Mouse (Mus musculus): ENCODE results near the gene Klk10. TPM values are rescaled to one million over a fixed set of nuclear protein-coding genes. Genes with fewer than 3 reads are reported as not detected.

Gene Klk10
- polyA plus RNA-seq, 1 experiment from 2014 or later = 0.43 TPM

- Histone ChIP-seq H3K27ac (no peak overlapping the region), H3K36me3 (replicated peaks) (no peaks in the 10 kb centered on the region), H3K27me3 (ENCODE audit: poor library complexity, severe bottlenecking) (peaks cover 40% of the 10 kb centered on the region), H3K9me3 (no peaks in the 10 kb centered on the region), H3K4me3 (no peak overlapping the region), H3K4me1 (peaks cover 24% of the 10 kb centered on the region)
- WGBS = 79% methylated on average over 7 of the region's 7 CpGs
- no peak for DNase-seq (ENCODE audit: extremely low spot score, low spot score)
Observed at GRCm38 (mm10) chr7:43799876-43800275, 19.0 kb downstream of the Klk10 start.

DNA sequence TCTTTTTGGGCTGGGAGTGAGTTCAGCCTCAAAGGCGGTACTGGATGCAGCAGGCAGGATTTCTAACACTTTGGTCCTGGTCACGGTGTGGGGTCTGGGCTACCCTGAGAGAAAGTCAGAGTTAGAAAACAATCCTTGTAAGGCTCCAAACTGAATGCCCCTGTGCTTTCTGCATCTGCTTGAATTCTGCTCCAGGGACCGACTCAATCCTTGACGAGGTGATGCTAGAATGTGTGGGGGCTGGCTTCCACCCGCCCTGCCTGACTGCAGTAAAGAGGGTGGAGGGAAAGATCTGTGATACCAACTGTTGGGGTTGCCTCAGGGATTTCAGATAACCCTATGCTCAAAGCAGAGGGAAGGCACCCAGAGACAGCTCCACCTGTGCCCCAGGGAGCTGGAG is 30.2 kb downstream of the Klk10 start, which contains the start of gene Klk7:
Gene Klk7, plus strand, starts transcription at position 301 of the 400 bp plus-strand sequence.
- Histone ChIP-seq H3K27me3 (ENCODE audit: poor library complexity, severe bottlenecking) (no peaks in the 10 kb centered on the region), H3K27ac (no peak within 1 kb of the TSS), H3K36me3 (replicated peaks) (no peaks in the 10 kb centered on the region), H3K9me3 (no peaks in the 10 kb centered on the region), H3K4me3 (no peak within 1 kb of the TSS), H3K4me1 (no peaks in the 10 kb centered on the region)
- WGBS = 56% methylated on average over 5 of the region's 5 CpGs
- no peak for DNase-seq (ENCODE audit: extremely low spot score, low spot score)

DNA sequence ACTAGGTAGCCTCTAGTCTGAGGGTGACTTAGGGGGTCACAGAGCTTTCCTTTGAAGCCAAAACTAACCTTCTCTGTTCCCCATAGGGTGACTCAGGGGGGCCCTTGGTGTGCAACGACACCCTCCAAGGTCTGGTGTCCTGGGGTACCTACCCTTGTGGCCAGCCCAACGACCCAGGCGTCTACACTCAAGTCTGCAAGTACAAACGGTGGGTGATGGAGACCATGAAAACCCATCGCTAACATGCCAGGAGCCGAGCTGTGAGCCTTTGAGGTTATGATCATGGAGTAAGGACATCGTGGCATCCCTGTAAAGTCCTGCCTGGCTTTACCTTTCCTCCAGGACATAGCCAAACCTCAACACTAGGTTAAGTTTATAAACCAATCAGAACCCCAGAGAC is 34.4 kb downstream of the Klk10 start:
- no peaks in the 10 kb centered on the region for H3K36me3 ChIP-seq (replicated peaks)
- H3K27ac ChIP-seq = no peak overlapping the region
- H3K9me3 ChIP-seq = no peaks in the 10 kb centered on the region
- no peak overlapping the region for H3K4me3 ChIP-seq
- 88% methylated on average over 7 of the region's 7 CpGs for WGBS
- DNase-seq (ENCODE audit: extremely low spot score, low spot score) = no peak
- no peaks in the 10 kb centered on the region for H3K27me3 ChIP-seq (ENCODE audit: poor library complexity, severe bottlenecking)
- H3K4me1 ChIP-seq = no peaks in the 10 kb centered on the region

DNA sequence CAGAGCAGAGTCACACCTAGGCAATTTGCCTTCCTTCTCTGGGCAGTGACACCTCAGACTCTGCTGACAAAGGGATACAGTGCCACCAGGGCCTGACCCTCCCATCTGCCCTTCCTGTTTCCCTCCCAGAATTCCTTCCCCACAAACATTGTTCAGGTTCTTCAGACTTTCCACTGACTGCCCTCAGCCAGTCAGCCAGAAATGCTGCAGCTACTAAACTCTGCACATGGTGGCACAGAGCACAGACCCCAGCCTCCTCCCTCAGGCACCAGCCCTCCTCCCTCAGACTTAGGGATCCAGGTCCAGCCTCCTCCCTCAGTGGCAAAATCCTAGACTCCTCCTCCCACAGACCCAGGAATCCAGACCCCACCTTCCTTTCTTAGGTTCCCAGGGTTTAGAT is 35.9 kb downstream of the Klk10 start:
- Histone ChIP-seq H3K27ac (no peak overlapping the region), H3K36me3 (replicated peaks) (no peaks in the 10 kb centered on the region), H3K9me3 (no peaks in the 10 kb centered on the region), H3K27me3 (ENCODE audit: poor library complexity, severe bottlenecking) (no peaks in the 10 kb centered on the region), H3K4me1 (no peaks in the 10 kb centered on the region), H3K4me3 (no peak overlapping the region)
- no peak for DNase-seq (ENCODE audit: extremely low spot score, low spot score)

- Histone ChIP-seq H3K36me3 (replicated peaks) (no peaks in the 10 kb centered on the region), H3K27me3 (ENCODE audit: poor library complexity, severe bottlenecking) (no peaks in the 10 kb centered on the region), H3K4me3 (no peak overlapping the region), H3K27ac (no peak overlapping the region), H3K4me1 (no peaks in the 10 kb centered on the region), H3K9me3 (no peaks in the 10 kb centered on the region)
- no peak for DNase-seq (ENCODE audit: extremely low spot score, low spot score)
- 88% methylated on average over 7 of the region's 7 CpGs for WGBS
Observed at GRCm38 (mm10) chr7:43821581-43821980, 40.7 kb downstream of the Klk10 start.

GRCm38 (mm10) chr7:43824199-43824598 is 43.4 kb downstream of the Klk10 start, which contains the start of gene Klk6:
Gene Klk6, plus strand, starts transcription at chr7:43824499.
- Histone ChIP-seq H3K27me3 (ENCODE audit: poor library complexity, severe bottlenecking) (no peaks in the 10 kb centered on the region), H3K4me1 (no peaks in the 10 kb centered on the region), H3K36me3 (replicated peaks) (no peaks in the 10 kb centered on the region), H3K4me3 (no peak within 1 kb of the TSS), H3K27ac (no peak within 1 kb of the TSS), H3K9me3 (no peaks in the 10 kb centered on the region)
- 81% methylated on average over 10 of the region's 10 CpGs for WGBS
- no peak for DNase-seq (ENCODE audit: extremely low spot score, low spot score)

DNA sequence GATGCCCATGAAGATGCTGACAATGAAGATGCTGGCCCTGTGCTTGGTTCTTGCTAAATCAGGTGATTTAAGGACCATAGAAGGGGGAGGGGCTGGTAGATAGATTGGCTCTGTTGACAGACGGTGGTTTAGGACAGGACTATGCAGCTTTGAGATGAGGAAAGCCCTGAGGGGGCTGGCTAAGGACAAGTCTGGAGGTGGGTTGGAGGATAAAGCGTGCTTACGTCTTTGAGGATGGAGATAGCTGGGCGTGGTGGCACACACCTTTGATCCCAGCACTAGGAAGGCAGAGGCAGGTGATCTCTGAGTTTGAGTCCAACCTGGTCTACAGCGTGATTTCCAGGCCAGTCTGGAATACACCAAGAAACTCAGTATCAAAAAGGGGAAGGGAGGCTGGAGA is 45.2 kb downstream of the Klk10 start:
- Histone ChIP-seq H3K4me1 (no peaks in the 10 kb centered on the region), H3K27ac (no peak overlapping the region), H3K36me3 (replicated peaks) (no peaks in the 10 kb centered on the region), H3K9me3 (no peaks in the 10 kb centered on the region), H3K4me3 (no peak overlapping the region), H3K27me3 (ENCODE audit: poor library complexity, severe bottlenecking) (no peaks in the 10 kb centered on the region)
- DNase-seq (ENCODE audit: extremely low spot score, low spot score) = no peak
- WGBS = 88% methylated on average over 5 of the region's 5 CpGs

- H3K27ac ChIP-seq = no peak overlapping the region
- no peaks in the 10 kb centered on the region for H3K36me3 ChIP-seq (replicated peaks)
- no peaks in the 10 kb centered on the region for H3K27me3 ChIP-seq (ENCODE audit: poor library complexity, severe bottlenecking)
- no peak for DNase-seq (ENCODE audit: extremely low spot score, low spot score)
- no peak overlapping the region for H3K4me3 ChIP-seq
- H3K4me1 ChIP-seq = 0 out of 2 replicates have a peak, but pooled peaks cover 1% of the 10 kb centered on the region
- H3K9me3 ChIP-seq = no peaks in the 10 kb centered on the region
- 82% methylated on average over 4 of the region's 4 CpGs for WGBS
Observed at GRCm38 (mm10) chr7:43827706-43828105, 46.9 kb downstream of the Klk10 start.

GRCm38 (mm10) chr7:43829006-43829405 is 48.2 kb downstream of the Klk10 start:
- no peaks in the 10 kb centered on the region for H3K9me3 ChIP-seq
- 89% methylated on average over 8 of the region's 8 CpGs for WGBS
- peaks cover 6% of the 10 kb centered on the region; the same call in 1 of the 2 replicates for H3K4me1 ChIP-seq
- no peak overlapping the region for H3K27ac ChIP-seq
- no peak overlapping the region for H3K4me3 ChIP-seq
- H3K27me3 ChIP-seq (ENCODE audit: poor library complexity, severe bottlenecking) = no peaks in the 10 kb centered on the region
- H3K36me3 ChIP-seq (replicated peaks) = no peaks in the 10 kb centered on the region
- no peak for DNase-seq (ENCODE audit: extremely low spot score, low spot score)

Other genes with a start within 250 kb of the Klk10 start
- gene Cd33, start 236.6 kb upstream of the Klk10 start, polyA plus RNA-seq (2016; fragmentation: Nextera tagmentation; extraction: Ambion mirVana) = 0.70 and 0.86 TPM in 2 replicates
- 4.8 and 5.1 TPM in 2 replicates for gene Zfp658, start 218.8 kb upstream of the Klk10 start, polyA plus RNA-seq (2016; fragmentation: Nextera tagmentation; extraction: Ambion mirVana)
- gene Zfp719, start 201.4 kb upstream of the Klk10 start, polyA plus RNA-seq (2016; fragmentation: Nextera tagmentation; extraction: Ambion mirVana) = 14.6 and 15.3 TPM in 2 replicates
- 1.5 and 2.3 TPM in 2 replicates for gene Zfp819, start 173.9 kb upstream of the Klk10 start, polyA plus RNA-seq (2016; fragmentation: Nextera tagmentation; extraction: Ambion mirVana)
- not detected in 2 replicates for gene Ceacam18, start 146.3 kb upstream of the Klk10 start, polyA plus RNA-seq (2016; fragmentation: Nextera tagmentation; extraction: Ambion mirVana)
- gene Siglece, start 120.9 kb upstream of the Klk10 start, polyA plus RNA-seq (2016; fragmentation: Nextera tagmentation; extraction: Ambion mirVana) = 0.21 and 0.22 TPM in 2 replicates
- gene Ctu1, start 109.0 kb upstream of the Klk10 start, polyA plus RNA-seq (2016; fragmentation: Nextera tagmentation; extraction: Ambion mirVana) = 15.7 and 18.4 TPM in 2 replicates
- gene Klk14, start 90.6 kb upstream of the Klk10 start, polyA plus RNA-seq (2016; fragmentation: Nextera tagmentation; extraction: Ambion mirVana) = not detected in 2 replicates
- 0.29 and 0.64 TPM in 2 replicates for gene Klk13, start 68.5 kb upstream of the Klk10 start, polyA plus RNA-seq (2016; fragmentation: Nextera tagmentation; extraction: Ambion mirVana)
- gene Klk12, start 12.1 kb upstream of the Klk10 start, polyA plus RNA-seq (2016; fragmentation: Nextera tagmentation; extraction: Ambion mirVana) = not detected in 2 replicates
- gene Klk11, start 6.4 kb upstream of the Klk10 start, polyA plus RNA-seq (2016; fragmentation: Nextera tagmentation; extraction: Ambion mirVana) = 0.11 TPM in 1 of 2 replicates, not detected in the other
- not detected in 2 replicates for gene Klk9, start 10.9 kb downstream of the Klk10 start, polyA plus RNA-seq (2016; fragmentation: Nextera tagmentation; extraction: Ambion mirVana)
- gene Klk8, start 16.5 kb downstream of the Klk10 start, polyA plus RNA-seq (2016; fragmentation: Nextera tagmentation; extraction: Ambion mirVana) = 12.6 and 12.8 TPM in 2 replicates
- gene Klk7, start 30.3 kb downstream of the Klk10 start, polyA plus RNA-seq (2016; fragmentation: Nextera tagmentation; extraction: Ambion mirVana) = not detected in 2 replicates
- not detected in 2 replicates for gene Klk6, start 43.5 kb downstream of the Klk10 start, polyA plus RNA-seq (2016; fragmentation: Nextera tagmentation; extraction: Ambion mirVana)
- 0.19 and 0.30 TPM in 2 replicates for gene Klk5, start 60.9 kb downstream of the Klk10 start, polyA plus RNA-seq (2016; fragmentation: Nextera tagmentation; extraction: Ambion mirVana)
- not detected in 2 replicates for gene Klk4, start 100.1 kb downstream of the Klk10 start, polyA plus RNA-seq (2016; fragmentation: Nextera tagmentation; extraction: Ambion mirVana)
- gene Klk15, start 152.7 kb downstream of the Klk10 start, polyA plus RNA-seq (2016; fragmentation: Nextera tagmentation; extraction: Ambion mirVana) = not detected in 2 replicates
- gene Klk1b8, start 169.6 kb downstream of the Klk10 start, polyA plus RNA-seq (2016; fragmentation: Nextera tagmentation; extraction: Ambion mirVana) = not detected in 2 replicates
- gene Klk1b1, start 185.7 kb downstream of the Klk10 start, polyA plus RNA-seq (2016; fragmentation: Nextera tagmentation; extraction: Ambion mirVana) = not detected in 2 replicates
- gene Klk1b9, start 195.0 kb downstream of the Klk10 start, polyA plus RNA-seq (2016; fragmentation: Nextera tagmentation; extraction: Ambion mirVana) = not detected in 2 replicates
- not detected in 2 replicates for gene Klk1b11, start 214.8 kb downstream of the Klk10 start, polyA plus RNA-seq (2016; fragmentation: Nextera tagmentation; extraction: Ambion mirVana)
- not detected in 2 replicates for gene Klk1b26, start 231.1 kb downstream of the Klk10 start, polyA plus RNA-seq (2016; fragmentation: Nextera tagmentation; extraction: Ambion mirVana)

All from forebrain, embryonic 10.5 days (tissue).